Comparison of ENCODE assay signal across 8 mouse cellular contexts in the genomic region with DNA sequence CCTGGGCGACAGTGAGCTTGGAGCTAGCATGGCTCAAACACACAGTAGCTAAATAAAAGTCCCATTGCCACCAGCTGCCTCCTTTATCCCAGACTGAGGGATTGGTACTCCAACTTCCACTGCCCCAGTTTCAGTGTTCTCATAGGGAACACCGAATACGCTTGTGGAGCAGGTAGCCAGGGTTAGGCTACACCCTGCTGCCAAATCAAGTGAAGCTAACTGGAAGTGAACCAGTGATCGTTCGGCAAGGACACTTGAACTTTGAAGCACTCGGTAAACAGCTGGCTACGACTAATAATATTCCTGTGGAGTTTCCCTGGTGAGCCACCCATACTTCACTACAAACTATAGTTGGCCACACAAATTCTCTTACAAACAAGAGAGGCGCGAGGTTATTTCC. TPM values are rescaled to one million over a fixed set of nuclear protein-coding genes. Genes with fewer than 3 reads are reported as not detected.
DNase-seq lines count a peak whose midpoint lies in the region; ATAC-seq and TF ChIP-seq lines count a peak whose summit lies in the region.

No protein-coding gene starts in this region.

- no peaks in the 10 kb centered on the region for H3K9me3 ChIP-seq in CH12.LX (replicated peaks; ENCODE audit: low read length)
- no peaks in the 10 kb centered on the region for H3K9me3 ChIP-seq in hindbrain, embryonic 16.5 days (ENCODE audit: control insufficient read depth, low read length)
- H3K9me3 ChIP-seq in lung, embryonic 14.5 days (ENCODE audit: low read depth, low read length), result no peaks in the 10 kb centered on the region

- no peak for TF ChIP-seq EP300 in CH12.LX (IDR thresholded peaks at IDR 0.05; ENCODE audit: low read length)

- DNase-seq in CH12.LX (ENCODE audit: extremely low read depth), result no peak
- DNase-seq in lung, embryonic 14.5 days, result peak; percentile 14
- DNase-seq in thymus, postnatal 25 days, result no peak
- DNase-seq in urinary bladder, postnatal 4 days (ENCODE audit: low spot score in 2 of 2), result no peak
- DNase-seq in cerebellum, postnatal 14 days, result no peak
- no peak for DNase-seq in urinary bladder, postnatal 25 days (ENCODE audit: low spot score)

- in situ Hi-C loops in CH12.LX (cut with MboI; ENCODE audit: low pct_ligation_motif_present, low pct_unique_long_range_greater_than_20kb, low sequenced_read_pairs), result no loop called here

- dilution Hi-C loops in CH12.LX (cut with MboI; ENCODE audit: extremely low pct_ligation_motif_present, extremely low pct_unique_long_range_greater_than_20kb, low sequenced_read_pairs), result no loop called here

- peak overlapping the region; percentile 96 for H3K9ac ChIP-seq in CH12.LX (ENCODE audit: insufficient read depth, low read depth)
- H3K9ac ChIP-seq in hindbrain, embryonic 16.5 days (ENCODE audit: low read depth, low read length), result no peak overlapping the region
- peak overlapping the region; percentile 87 for H3K9ac ChIP-seq in lung, embryonic 14.5 days

- ATAC-seq in hindbrain, embryonic 16.5 days, result no peak
- no peak for ATAC-seq in lung, embryonic 14.5 days (ENCODE audit: insufficient read depth)

- H3K27ac ChIP-seq in CH12.LX (ENCODE audit: insufficient read depth, low read depth), result no peak overlapping the region
- H3K27ac ChIP-seq in bone marrow, adult 2 months (ENCODE audit: control insufficient read depth, insufficient read depth, low read depth, low read length, poor library complexity), result no peak overlapping the region
- H3K27ac ChIP-seq in hindbrain, embryonic 16.5 days (ENCODE audit: low read depth, low read length), result no peak overlapping the region
- H3K27ac ChIP-seq in lung, embryonic 14.5 days (ENCODE audit: low read depth), result no peak overlapping the region; the same call in 1 of the 2 replicates

- peaks cover 59% of the 10 kb centered on the region for H3K79me2 ChIP-seq in CH12.LX (replicated peaks; ENCODE audit: control insufficient read depth, extremely low read depth, insufficient read depth, poor library complexity, severe bottlenecking)

- TF ChIP-seq CTCF in CH12.LX (conservative IDR thresholded peaks at IDR 0.05 in 1 of 2, IDR thresholded peaks at IDR 0.05 in 1 of 2; ENCODE audit: low read depth in 2 of 2, low read length in 2 of 2), result no peak
- no peak for TF ChIP-seq CTCF in bone marrow, adult 2 months (IDR thresholded peaks at IDR 0.05; ENCODE audit: control insufficient read depth, insufficient read depth, low read length)
- no peak for TF ChIP-seq CTCF in lung, embryonic 14.5 days (IDR thresholded peaks at IDR 0.05; ENCODE audit: low read depth)

- H3K4me2 ChIP-seq in CH12.LX (ENCODE audit: insufficient read depth, low read depth, poor library complexity, severe bottlenecking), result peak overlapping the region; percentile 68
- peak overlapping the region; percentile 94 for H3K4me2 ChIP-seq in hindbrain, embryonic 16.5 days (ENCODE audit: low read length)
- H3K4me2 ChIP-seq in lung, embryonic 14.5 days, result peak overlapping the region; percentile 77

- 84% methylated on average over 9 of the region's 9 CpGs for WGBS in bone marrow, adult 2 months
- WGBS in hindbrain, embryonic 16.5 days, result 90% methylated on average over 9 of the region's 9 CpGs
- WGBS in lung, embryonic 14.5 days, result 63% methylated on average over 9 of the region's 9 CpGs

- H3K4me3 ChIP-seq in CH12.LX (replicated peaks in 1 of 3; ENCODE audit: low read depth in 2 of 3, low read length in 2 of 3, poor library complexity in 1 of 3), result peak overlapping the region; percentile 90 to 91 (median 90)
- H3K4me3 ChIP-seq in bone marrow, adult 2 months (replicated peaks; ENCODE audit: control insufficient read depth, low read depth, low read length), result peak overlapping the region; percentile 12
- no peak overlapping the region; the same call in 1 of the 2 replicates for H3K4me3 ChIP-seq in hindbrain, embryonic 16.5 days (ENCODE audit: low read length)
- peak overlapping the region; percentile 91 for H3K4me3 ChIP-seq in lung, embryonic 14.5 days (ENCODE audit: low read depth, low read length)

- no peaks in the 10 kb centered on the region for H3K27me3 ChIP-seq in CH12.LX (replicated peaks)
- no peaks in the 10 kb centered on the region for H3K27me3 ChIP-seq in hindbrain, embryonic 16.5 days (replicated peaks; ENCODE audit: control insufficient read depth, insufficient read depth, low read length)
- no peaks in the 10 kb centered on the region for H3K27me3 ChIP-seq in lung, embryonic 14.5 days (ENCODE audit: insufficient read depth, low read length)

- no peak for TF ChIP-seq RAD21 in CH12.LX (IDR thresholded peaks at IDR 0.05; ENCODE audit: low read depth, low read length)

- TF ChIP-seq POLR2A in CH12.LX (IDR thresholded peaks at IDR 0.05; ENCODE audit: low read depth, low read length), result no peak
- TF ChIP-seq POLR2A in bone marrow, adult 2 months (IDR thresholded peaks at IDR 0.05; ENCODE audit: borderline replicate concordance, control insufficient read depth, low read depth, low read length), result no peak

- H3K4me1 ChIP-seq in CH12.LX (ENCODE audit: control insufficient read depth in 1 of 2, insufficient read depth in 2 of 2), result peaks cover 20 to 53% of the 10 kb centered on the region in 2 experiments
- peaks cover 5% of the 10 kb centered on the region for H3K4me1 ChIP-seq in bone marrow, adult 2 months (ENCODE audit: control insufficient read depth, insufficient read depth, low read length)
- H3K4me1 ChIP-seq in hindbrain, embryonic 16.5 days (ENCODE audit: control insufficient read depth, insufficient read depth, low read depth, low read length), result peaks cover 14% of the 10 kb centered on the region
- H3K4me1 ChIP-seq in lung, embryonic 14.5 days (ENCODE audit: insufficient read depth), result peaks cover 6% of the 10 kb centered on the region; the same call in 1 of the 2 replicates

- H3K36me3 ChIP-seq in CH12.LX (replicated peaks in 1 of 2; ENCODE audit: control insufficient read depth in 1 of 2, insufficient read depth in 1 of 2, low read length in 1 of 2), result peaks cover 0 to 25% of the 10 kb centered on the region in 2 experiments
- no peaks in the 10 kb centered on the region for H3K36me3 ChIP-seq in hindbrain, embryonic 16.5 days (ENCODE audit: control insufficient read depth, insufficient read depth, low read length)
- no peaks in the 10 kb centered on the region for H3K36me3 ChIP-seq in lung, embryonic 14.5 days (ENCODE audit: insufficient read depth)

TF ChIP-seq in CH12.LX, 34 proteins besides CTCF, POLR2A, EP300 and RAD21:
- TF ChIP-seq ETS1 (conservative IDR thresholded peaks at IDR 0.05; ENCODE audit: low read depth, low read length), result no peak

RNA-seq across cellular contexts. Expression of a gene that starts 1.6 kb away (rescaled TPM):
- total RNA-seq in CH12.LX (2012; rRNA removed), result 17.8 and 18.8 TPM in 2 replicates
- total RNA-seq in CH12.LX (2014; rRNA removed), result 16.6 and 16.9 TPM in 2 replicates
- polyA plus RNA-seq in CH12.LX (2012; ENCODE audit: insufficient read length, low read depth), result 28.9 and 33.0 TPM in 2 replicates
- polyA plus RNA-seq in bone marrow, adult 2 months (2011; ENCODE audit: insufficient read depth, insufficient read length, low replicate concordance, missing spikeins), result 10.9 and 19.3 TPM in 2 replicates
- 38.5 and 40.6 TPM in 2 replicates for polyA plus RNA-seq in hindbrain, embryonic 16.5 days (2015; fragmentation: Nextera tagmentation; extraction: Ambion mirVana)
- 34.8 and 37.0 TPM in 2 replicates for polyA plus RNA-seq in lung, embryonic 14.5 days (2014; fragmentation: Nextera tagmentation; extraction: Ambion mirVana)
